Mouse (Mus musculus) forebrain, embryonic 10.5 days (tissue): ENCODE data around the gene Adcy5. TPM values are rescaled to one million over a fixed set of nuclear protein-coding genes. Genes with fewer than 3 reads are reported as not detected.
A peak's percentile ranks its signal among the peaks of the same experiment; 100 is the strongest.

Experiments
- DNase-seq: peaks from one replicate; pipeline ENCODE4 v3.0.0-alpha.2; 2017; ENCODE audit warnings: low spot score; ENCODE audit errors: extremely low spot score
- H3K27ac ChIP-seq: fragments of 300-500 bp; sonication (generic); 2 replicates; pipeline ENCODE4 v1.5.1; 2016; ENCODE audit warnings: mild to moderate bottlenecking
- H3K27me3 ChIP-seq: fragments of 300-500 bp; sonication (generic); 2 replicates; pipeline ENCODE4 v1.6.1; 2016; ENCODE audit warnings: mild to moderate bottlenecking; ENCODE audit not compliant: poor library complexity, severe bottlenecking
- H3K36me3 ChIP-seq: fragments of 300-500 bp; sonication (generic); replicated peaks from 2 replicates; pipeline ENCODE4 v1.6.1; 2016; ENCODE audit warnings: mild to moderate bottlenecking, moderate library complexity
- H3K4me1 ChIP-seq: fragments of 300-500 bp; sonication (generic); 2 replicates; pipeline ENCODE4 v1.6.1; 2016
- H3K4me3 ChIP-seq: fragments of 300-500 bp; sonication (generic); 2 replicates; pipeline ENCODE4 v1.5.1; 2016; ENCODE audit warnings: mild to moderate bottlenecking, moderate library complexity
- H3K9me3 ChIP-seq: fragments of 300-500 bp; sonication (generic); 2 replicates; pipeline ENCODE4 v1.6.1; 2016; ENCODE audit warnings: mild to moderate bottlenecking, moderate library complexity
- WGBS: fragments of 180-500 bp; shearing (Covaris S2); methylation state at CpG from one replicate; pipeline ENCODE4 v1.1.7; 2016; 5-methylcytosine and 5-hydroxymethylcytosine counted together
- polyA plus RNA-seq: library from polyadenylated mRNA; unstranded; fragments of >200 nt; fragmentation: Nextera tagmentation; extraction: Ambion mirVana; gene quantifications from 2 replicates; pipeline ENCODE4 v1.2.1, GENCODE M21; 2016

The Adcy5 gene
- polyA plus RNA-seq, 1 experiment from 2014 or later: 0.67 TPM

GRCm38 (mm10) chr16:35139416-35139815 is 15.3 kb upstream of the Adcy5 start:
- no peak overlapping the region for H3K27ac ChIP-seq
- H3K4me1 ChIP-seq: peaks cover 23% of the 10 kb centered on the region
- H3K9me3 ChIP-seq: no peaks in the 10 kb centered on the region
- H3K4me3 ChIP-seq: no peak overlapping the region
- DNase-seq: no peak
- peaks cover 7% of the 10 kb centered on the region; the same call in 1 of the 2 replicates for H3K27me3 ChIP-seq
- no peaks in the 10 kb centered on the region for H3K36me3 ChIP-seq
- WGBS: 71% methylated on average over 6 of the region's 6 CpGs

GRCm38 (mm10) chr16:35139873-35140619 is 14.6 kb upstream of the Adcy5 start:
- H3K36me3 ChIP-seq: no peaks in the 10 kb centered on the region
- WGBS: 28% methylated on average over 11 of the region's 11 CpGs
- H3K27me3 ChIP-seq: peaks cover 7% of the 10 kb centered on the region; the same call in 1 of the 2 replicates
- peak overlapping the region; percentile 32 for H3K4me3 ChIP-seq
- H3K4me1 ChIP-seq: peaks cover 23% of the 10 kb centered on the region
- no peaks in the 10 kb centered on the region for H3K9me3 ChIP-seq
- DNase-seq: peak; percentile 49
- peak overlapping the region; percentile 76 for H3K27ac ChIP-seq

- Histone ChIP-seq H3K4me1 (peaks cover 23% of the 10 kb centered on the region), H3K36me3 (no peaks in the 10 kb centered on the region), H3K27ac (peak overlapping the region; percentile 76; the same call in 1 of the 2 replicates), H3K4me3 (peak overlapping the region; percentile 32), H3K27me3 (peaks cover 7% of the 10 kb centered on the region; the same call in 1 of the 2 replicates), H3K9me3 (no peaks in the 10 kb centered on the region)
- DNase-seq: peak; percentile 44
- 36% methylated on average over 9 of the region's 9 CpGs for WGBS
These were observed 14.1 kb upstream of the Adcy5 start for GRCm38 (mm10) chr16:35140620-35140975.

GRCm38 (mm10) chr16:35141839-35142238 is 12.8 kb upstream of the Adcy5 start:
- no peaks in the 10 kb centered on the region for H3K9me3 ChIP-seq
- 87% methylated on average over 8 of the region's 8 CpGs for WGBS

GRCm38 (mm10) chr16:35146153-35146552 is 8.5 kb upstream of the Adcy5 start:
- Histone ChIP-seq H3K27ac (no peak overlapping the region), H3K9me3 (peaks cover 5% of the 10 kb centered on the region; the same call in 1 of the 2 replicates), H3K36me3 (no peaks in the 10 kb centered on the region), H3K4me1 (peaks cover 4% of the 10 kb centered on the region; the same call in 1 of the 2 replicates), H3K4me3 (no peak overlapping the region), H3K27me3 (peaks cover 35% of the 10 kb centered on the region)
- 13% methylated on average over 4 of the region's 4 CpGs for WGBS
- no peak for DNase-seq

More at GRCm38 (mm10) chr16:35141839-35142238, 12.8 kb upstream of the Adcy5 start:
- peaks cover 25% of the 10 kb centered on the region for H3K4me1 ChIP-seq
- no peak overlapping the region for H3K27ac ChIP-seq
- peaks cover 15% of the 10 kb centered on the region for H3K27me3 ChIP-seq
- H3K4me3 ChIP-seq: no peak overlapping the region
- no peaks in the 10 kb centered on the region for H3K36me3 ChIP-seq
- no peak for DNase-seq

GRCm38 (mm10) chr16:35153146-35153755 is 1.4 kb upstream of the Adcy5 start:
- WGBS: 4% methylated on average over 12 of the region's 12 CpGs
- Histone ChIP-seq H3K9me3 (no peaks in the 10 kb centered on the region), H3K36me3 (no peaks in the 10 kb centered on the region), H3K4me1 (peaks cover 44% of the 10 kb centered on the region), H3K4me3 (no peak overlapping the region; the same call in 1 of the 2 replicates), H3K27ac (no peak overlapping the region), H3K27me3 (peaks cover 95% of the 10 kb centered on the region)
- DNase-seq: no peak

- Histone ChIP-seq H3K9me3 (no peaks in the 10 kb centered on the region), H3K4me1 (peaks cover 44% of the 10 kb centered on the region), H3K4me3 (peak overlapping the region; percentile 77), H3K36me3 (no peaks in the 10 kb centered on the region), H3K27ac (peak overlapping the region; percentile 84), H3K27me3 (peaks cover 98% of the 10 kb centered on the region)
- WGBS: under 1% methylated on average over 29 of the region's 29 CpGs
- peak; percentile 66 for DNase-seq
These were observed 434 bp upstream of the Adcy5 start for GRCm38 (mm10) chr16:35154245-35154640.

- Histone ChIP-seq H3K36me3 (no peaks in the 10 kb centered on the region), H3K27ac (peak overlapping the region; percentile 84), H3K9me3 (no peaks in the 10 kb centered on the region), H3K4me1 (peaks cover 54% of the 10 kb centered on the region), H3K27me3 (peaks cover 90% of the 10 kb centered on the region), H3K4me3 (peak overlapping the region; percentile 77)
- 1% methylated on average over 87 of the region's 87 CpGs for WGBS
- DNase-seq: peak; percentile 55
These were observed 971 bp downstream of the Adcy5 start for GRCm38 (mm10) chr16:35155391-35156305.

- peaks cover 84% of the 10 kb centered on the region for H3K27me3 ChIP-seq
- DNase-seq: peak; percentile 50
- peak overlapping the region; percentile 77 for H3K4me3 ChIP-seq
- WGBS: 3% methylated on average over 47 of the region's 48 CpGs
- no peaks in the 10 kb centered on the region for H3K9me3 ChIP-seq
- H3K36me3 ChIP-seq: no peaks in the 10 kb centered on the region
- peaks cover 60% of the 10 kb centered on the region for H3K4me1 ChIP-seq
- peak overlapping the region; percentile 84 for H3K27ac ChIP-seq
These were observed 1.6 kb downstream of the Adcy5 start for GRCm38 (mm10) chr16:35156306-35156695.

- no peak overlapping the region for H3K27ac ChIP-seq
- H3K4me3 ChIP-seq: peak overlapping the region; percentile 77; the same call in 1 of the 2 replicates
- WGBS: 77% methylated on average over 21 of the region's 21 CpGs
- peaks cover 64% of the 10 kb centered on the region for H3K4me1 ChIP-seq
- DNase-seq: no peak
- H3K27me3 ChIP-seq: peaks cover 78% of the 10 kb centered on the region
- H3K36me3 ChIP-seq: no peaks in the 10 kb centered on the region
- no peaks in the 10 kb centered on the region for H3K9me3 ChIP-seq
These were observed 2.2 kb downstream of the Adcy5 start for GRCm38 (mm10) chr16:35156832-35157231.

- Histone ChIP-seq H3K4me1 (peaks cover 56% of the 10 kb centered on the region), H3K36me3 (no peaks in the 10 kb centered on the region), H3K4me3 (no peak overlapping the region), H3K27ac (no peak overlapping the region), H3K27me3 (peaks cover 51% of the 10 kb centered on the region), H3K9me3 (no peaks in the 10 kb centered on the region)
- DNase-seq: no peak
- 67% methylated on average over 8 of the region's 8 CpGs for WGBS
These were observed 4.9 kb downstream of the Adcy5 start for GRCm38 (mm10) chr16:35159532-35159931.

- 86% methylated on average over 4 of the region's 4 CpGs for WGBS
- no peak for DNase-seq
- H3K9me3 ChIP-seq: no peaks in the 10 kb centered on the region
- H3K27me3 ChIP-seq: peaks cover 47% of the 10 kb centered on the region
- H3K27ac ChIP-seq: no peak overlapping the region
- H3K4me1 ChIP-seq: peaks cover 56% of the 10 kb centered on the region
- no peak overlapping the region for H3K4me3 ChIP-seq
- no peaks in the 10 kb centered on the region for H3K36me3 ChIP-seq
These were observed 5.3 kb downstream of the Adcy5 start for GRCm38 (mm10) chr16:35159991-35160390.
